Mouse (Mus musculus) heart, postnatal 14 days (tissue): ENCODE results near the gene Trim5. TPM values are rescaled to one million over a fixed set of nuclear protein-coding genes. Genes with fewer than 3 reads are reported as not detected.
"Not testable (repeated sequence)": the region's sequence is repeated elsewhere in the genome, so short reads cannot be mapped to it uniquely, and the experiment has no call there.

Experiments used
- DNase-seq, 2 experiments: peaks; one replicate each; pipeline ENCODE4 v3.0.0; 2021 to 2022
- intact Hi-C: fragments of 180-260 bp; cut with DNase I; formaldehyde crosslinking; loops from one replicate; pipeline ENCODE4 v1.15.1; 2025
- long read RNA-seq, 2 experiments: library from polyadenylated mRNA; stranded (forward); transcript quantifications; one replicate each; pipeline ENCODE4 v2.0.0; 2021
- total RNA-seq, 2 experiments: library from RNA; stranded (reverse); gene quantifications; 2 replicates each; pipeline ENCODE4 v1.2.3; 2021

The Trim5 gene
- 1 to 10 TPM; 2.6 to 2.9 TPM for total RNA-seq
- long read RNA-seq, experiment 1, partial matches to known transcripts, result 0 of 3 reads
- long read RNA-seq, experiment 1, other reads (novel, unspliced or antisense), result 2 of 3 reads
- long read RNA-seq, experiment 2, partial matches to known transcripts, result 0 of 3 reads
- long read RNA-seq, experiment 2, other reads (novel, unspliced or antisense), result 3 of 3 reads

GRCm38 (mm10) chr7:104287576-104288443, at the start of gene Trim5:
Gene Trim5, minus strand, starts transcription at chr7:104288094.
- DNase-seq, intact Hi-C loops: not testable (repeated sequence)

DNA sequence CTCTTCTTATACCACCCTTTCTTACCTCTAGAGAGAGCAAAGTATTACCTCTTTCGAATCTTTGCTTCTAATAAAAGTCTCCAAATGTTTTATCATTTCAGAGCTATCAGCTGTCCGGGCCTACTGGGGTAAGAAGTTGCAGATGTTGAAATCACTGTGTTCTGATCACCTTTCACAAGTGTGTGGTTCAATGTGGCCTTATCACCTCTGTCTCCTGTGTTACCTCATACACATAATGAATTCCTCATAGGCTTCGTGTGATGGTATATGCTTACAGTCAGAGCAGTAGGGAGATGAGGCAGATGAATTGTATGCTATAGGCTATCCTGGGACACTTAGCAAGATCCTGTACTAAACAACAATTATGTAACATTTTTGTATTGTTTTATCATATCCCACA, 47.7 kb upstream of the Trim5 start:
- intact Hi-C loops, DNase-seq: not testable (repeated sequence)

DNA sequence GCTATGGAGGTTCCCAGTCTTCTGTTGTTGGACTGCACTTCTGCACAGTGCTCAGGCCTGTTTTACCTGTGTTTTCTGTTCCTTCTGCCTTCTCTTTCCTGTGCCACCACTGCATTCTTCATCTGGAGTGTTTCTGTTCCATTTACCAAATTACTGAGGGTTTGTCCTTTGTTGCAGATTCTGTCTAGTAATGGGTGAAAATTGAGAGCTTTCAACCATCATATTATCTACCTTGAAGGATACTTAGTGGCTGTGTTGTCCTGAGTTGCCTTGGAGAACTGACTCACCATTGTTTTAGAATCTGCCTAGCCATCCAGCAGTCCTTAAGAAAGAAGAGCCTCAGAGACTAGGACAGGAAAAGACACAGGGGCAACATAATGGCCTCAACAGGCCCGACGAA, 41.3 kb upstream of the Trim5 start, which contains the start of gene Trim34b:
TSS of gene Trim34b (plus strand) at position 301 of the 400 bp plus-strand sequence.
- intact Hi-C loops, result loop anchor here (10.0 kb wide), 1 partner anchor 104 kb away; no protein-coding TSS in a partner anchor
- DNase-seq, result not testable (repeated sequence)

- intact Hi-C loops, result loop anchor here (10.0 kb wide), 1 partner anchor 97 kb away; no protein-coding TSS in a partner anchor
- DNase-seq, result no peak
Observed at GRCm38 (mm10) chr7:104322028-104322427, 34.1 kb upstream of the Trim5 start.

DNA sequence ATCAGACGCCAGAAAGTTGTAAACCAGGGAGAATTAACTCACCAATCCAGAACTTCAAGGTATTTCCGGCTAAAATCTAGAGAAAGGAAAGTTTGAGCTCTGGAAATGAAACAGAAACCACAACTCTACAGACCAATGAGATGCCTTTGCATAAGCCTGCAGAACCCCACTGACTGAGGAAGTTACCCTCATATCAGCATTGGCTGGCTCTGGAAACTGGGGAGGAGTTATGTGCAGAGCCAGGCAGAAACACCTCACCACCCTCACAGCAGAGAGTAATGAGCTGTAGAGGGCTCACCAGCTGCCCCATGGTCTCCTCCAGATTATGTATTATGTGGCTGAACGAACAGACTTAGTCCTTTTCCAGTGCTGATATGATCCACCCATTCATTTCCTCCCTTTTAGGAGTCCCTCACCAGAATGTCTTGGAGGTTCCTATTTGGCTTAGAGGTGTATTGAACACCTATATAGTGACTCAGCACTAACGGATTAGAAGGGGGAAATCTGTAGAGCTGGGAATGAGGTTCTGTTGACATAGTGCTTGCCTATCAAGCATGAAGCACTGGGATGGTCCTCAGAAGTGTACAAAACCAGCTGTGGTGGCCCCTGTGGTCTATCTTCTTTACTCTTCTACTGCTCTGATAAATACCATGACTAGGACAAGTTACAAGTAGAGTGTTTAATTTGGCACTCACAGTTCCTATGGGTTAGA, 27.6 kb upstream of the Trim5 start, which contains the start of gene Trim12a:
TSS of gene Trim12a (minus strand) at position 98 of the 712 bp plus-strand sequence.
- intact Hi-C loops, DNase-seq: not testable (repeated sequence)

DNA sequence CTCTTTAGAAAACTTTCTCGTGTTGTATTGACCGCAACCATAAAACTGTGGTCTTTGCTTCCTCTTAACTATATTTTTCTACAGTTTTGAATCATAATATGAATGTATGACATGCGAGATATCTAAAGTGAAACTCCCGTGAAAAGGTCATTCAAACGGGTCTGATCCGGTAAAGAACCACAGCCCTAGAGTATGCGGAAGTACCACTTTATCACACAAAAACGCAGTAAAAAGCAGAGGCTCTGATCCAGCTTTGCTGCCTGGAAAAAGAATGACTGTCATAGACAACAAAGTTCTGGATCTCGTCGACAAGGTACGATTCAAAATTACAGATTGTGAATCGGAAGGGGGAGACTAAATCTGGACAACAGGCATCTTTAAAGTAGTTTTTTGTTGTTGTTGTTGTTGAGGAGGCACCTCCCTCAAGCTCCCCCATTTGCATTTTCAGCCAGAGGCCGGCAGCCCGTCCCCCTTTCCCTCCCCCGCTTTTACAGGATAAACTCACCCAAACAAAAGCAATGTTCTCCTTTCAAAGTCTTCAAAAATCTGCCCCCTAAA, 27.0 kb upstream of the Trim5 start:
- DNase-seq, result peak; percentile 5 to 12

DNA sequence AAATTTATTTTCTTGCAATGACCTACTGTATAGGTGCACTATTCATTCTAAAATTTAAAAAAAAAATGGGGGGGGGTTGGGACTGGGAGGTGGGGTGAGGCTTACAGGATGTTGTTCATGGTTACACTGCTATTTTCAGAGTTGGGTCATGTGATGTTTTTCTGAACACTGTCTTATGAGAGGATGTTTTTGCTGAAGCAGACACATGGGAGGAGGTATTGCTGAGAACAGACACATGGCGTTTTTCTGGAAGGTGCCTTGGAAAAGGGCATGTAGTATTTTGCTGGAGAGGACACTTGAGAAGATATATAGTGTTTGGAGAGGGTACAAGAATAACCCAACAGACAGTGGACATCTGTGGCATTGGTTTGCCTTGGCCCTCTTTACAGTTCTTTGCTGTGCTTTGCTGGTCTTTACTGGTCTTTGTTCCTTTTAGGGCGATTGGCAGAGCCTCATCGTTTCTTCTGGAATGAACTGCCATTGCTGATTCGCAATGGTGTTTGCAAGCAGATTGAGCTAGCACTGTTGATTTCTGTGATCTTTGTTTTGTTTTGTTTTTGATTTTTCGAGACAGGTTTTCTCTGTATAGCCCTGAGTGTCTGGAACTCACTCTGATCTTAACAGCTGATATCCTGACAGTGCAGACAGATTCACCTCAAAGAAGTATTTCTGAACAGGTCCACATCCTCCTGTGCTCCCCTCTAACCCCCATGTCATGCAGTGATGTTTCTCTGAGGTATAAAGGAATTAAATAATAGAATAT, 3.9 kb upstream of the Trim5 start:
- DNase-seq, result no peak

More for the DNA sequence above, 27.0 kb upstream of the Trim5 start:
- intact Hi-C loops, result no loop called here

DNA sequence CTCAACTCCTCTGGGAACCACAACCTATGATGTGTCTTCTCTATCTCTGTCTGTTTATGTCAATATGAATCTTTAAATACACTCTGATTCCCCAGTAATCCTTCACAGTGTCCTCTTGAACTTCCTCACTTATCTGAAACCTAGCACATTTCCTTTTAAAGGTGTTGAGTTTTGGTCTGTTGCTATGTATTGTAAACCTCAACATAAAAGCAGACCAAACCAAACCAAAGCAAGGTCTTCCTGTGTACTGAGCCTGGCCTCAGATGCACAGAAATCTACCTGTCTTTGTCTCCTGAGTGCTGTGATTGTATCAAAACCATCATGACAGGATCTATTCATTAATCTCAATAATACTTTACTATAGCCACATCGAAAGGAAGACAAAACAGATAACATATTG, 2.7 kb upstream of the Trim5 start:
- no peak for DNase-seq
- intact Hi-C loops, result no loop called here

More for the DNA sequence above, 3.9 kb upstream of the Trim5 start:
- intact Hi-C loops, result no loop called here

DNA sequence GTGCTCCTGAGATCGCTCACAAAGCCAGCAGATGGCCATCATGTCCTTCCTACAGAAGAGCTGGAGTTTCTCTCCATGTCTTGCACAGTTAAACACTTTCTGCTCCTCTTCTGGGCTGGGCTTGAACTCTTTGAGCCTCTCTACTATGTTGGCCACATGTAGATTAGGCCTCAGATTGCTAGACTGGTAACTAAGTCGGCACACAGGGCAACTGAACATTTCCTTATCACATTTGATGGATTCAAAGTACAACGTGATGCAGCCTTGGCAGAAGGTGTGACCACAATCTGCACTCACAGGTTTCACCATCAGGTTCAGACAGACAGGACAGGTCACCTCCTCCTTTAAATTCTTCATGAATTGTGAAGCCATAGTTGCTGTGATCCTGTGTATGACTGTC, 8.5 kb downstream of the Trim5 start:
- DNase-seq, intact Hi-C loops: not testable (repeated sequence)

DNA sequence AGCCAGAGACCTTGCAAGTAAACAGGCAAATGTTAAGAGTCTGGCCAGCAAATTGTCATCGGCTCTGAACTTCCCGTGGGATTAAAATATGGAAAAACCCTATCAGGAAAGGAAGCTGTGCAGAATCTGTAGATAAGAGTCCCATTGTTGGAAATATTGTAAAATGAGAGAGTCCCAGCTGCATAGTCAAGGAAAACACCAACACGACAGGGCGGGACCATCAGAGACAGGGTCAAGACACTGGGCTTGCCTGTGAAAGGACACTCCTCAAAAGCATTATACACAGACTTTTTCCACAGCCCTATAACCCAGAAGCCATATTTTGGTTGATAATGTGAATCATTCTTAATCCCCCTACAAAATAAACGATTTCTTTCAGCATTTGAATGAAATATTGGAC, 22.6 kb downstream of the Trim5 start:
- intact Hi-C loops, DNase-seq: not testable (repeated sequence)

GRCm38 (mm10) chr7:104260380-104260779, 27.5 kb downstream of the Trim5 start:
- intact Hi-C loops, DNase-seq: not testable (repeated sequence)

DNA sequence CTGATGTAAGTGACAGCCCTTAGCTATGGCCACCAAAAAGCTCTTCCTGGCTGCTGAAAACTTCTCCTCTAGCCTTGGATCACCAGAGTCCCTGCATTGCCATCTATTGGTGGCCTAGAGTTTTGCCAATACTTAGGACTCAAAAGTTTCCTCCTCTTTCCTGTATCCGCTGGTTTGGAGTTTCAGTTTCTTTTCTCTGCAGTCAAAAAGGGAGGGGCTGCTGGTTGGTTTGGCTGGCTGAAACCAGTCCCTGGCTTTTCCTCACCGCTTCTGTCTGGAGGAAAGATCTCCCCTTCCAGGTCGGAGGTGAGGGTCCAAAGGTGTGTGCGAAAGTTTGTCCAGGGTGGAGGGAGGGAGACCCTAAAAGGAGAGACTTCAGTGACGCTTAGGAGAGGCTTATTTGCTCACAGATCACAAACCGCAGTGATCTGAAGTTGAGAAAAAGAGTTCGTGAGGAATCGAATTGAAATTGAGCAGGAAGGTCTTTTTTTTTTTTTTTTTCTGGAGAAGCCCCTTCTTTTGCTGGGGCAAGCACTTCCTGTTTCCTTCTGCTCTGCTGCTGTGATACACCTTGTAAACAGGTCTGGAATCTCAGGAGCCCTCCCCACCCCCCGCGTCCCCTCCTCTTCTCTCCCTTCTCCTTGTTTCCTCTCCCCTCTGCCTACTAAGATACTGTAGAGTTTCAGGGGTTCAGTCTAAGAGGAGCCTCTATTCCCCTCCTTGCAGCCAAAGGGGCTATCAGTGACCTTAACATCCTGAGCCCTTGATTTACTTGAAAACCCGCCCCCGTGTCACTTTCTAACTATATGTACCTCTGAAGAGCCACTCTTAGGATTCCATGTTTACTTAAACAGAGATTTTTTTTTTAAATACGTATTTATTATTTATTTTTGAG, 43.4 kb downstream of the Trim5 start, which contains the start of gene Trim34a:
TSS of gene Trim34a (plus strand) at position 171 of the 895 bp plus-strand sequence.
- intact Hi-C loops, result no loop called here
- DNase-seq, result peak; percentile 39 to 60

DNA sequence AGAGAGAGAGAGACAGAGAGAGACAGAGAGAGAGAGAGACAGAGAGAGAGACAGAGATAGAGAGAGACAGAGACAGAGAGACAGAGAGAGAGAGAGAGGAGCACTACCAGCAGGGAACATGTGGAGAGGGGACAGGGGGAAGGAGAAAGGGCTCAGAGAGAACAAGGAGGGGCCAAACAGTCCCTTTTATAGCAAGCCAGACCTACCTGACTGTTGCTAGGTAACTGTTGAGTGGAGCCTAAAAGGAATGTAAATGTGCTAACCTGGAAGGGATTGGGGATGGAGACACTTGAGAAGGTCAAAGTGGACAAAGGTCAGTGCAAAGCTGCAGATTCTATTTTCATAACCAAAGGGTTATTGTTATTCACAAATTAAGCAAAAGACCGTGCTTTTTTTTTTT, 44.3 kb downstream of the Trim5 start:
- no peak for DNase-seq
- intact Hi-C loops, result no loop called here

GRCm38 (mm10) chr7:104240857-104241256, 47.0 kb downstream of the Trim5 start:
- intact Hi-C loops, result no loop called here
- no peak for DNase-seq

GRCm38 (mm10) chr7:104231203-104231602, 56.7 kb downstream of the Trim5 start:
- intact Hi-C loops, result loop anchor here (1.0 kb wide), 1 partner anchor 31 kb away; no protein-coding TSS in a partner anchor
- DNase-seq, result peak; percentile 25 to 43

DNA sequence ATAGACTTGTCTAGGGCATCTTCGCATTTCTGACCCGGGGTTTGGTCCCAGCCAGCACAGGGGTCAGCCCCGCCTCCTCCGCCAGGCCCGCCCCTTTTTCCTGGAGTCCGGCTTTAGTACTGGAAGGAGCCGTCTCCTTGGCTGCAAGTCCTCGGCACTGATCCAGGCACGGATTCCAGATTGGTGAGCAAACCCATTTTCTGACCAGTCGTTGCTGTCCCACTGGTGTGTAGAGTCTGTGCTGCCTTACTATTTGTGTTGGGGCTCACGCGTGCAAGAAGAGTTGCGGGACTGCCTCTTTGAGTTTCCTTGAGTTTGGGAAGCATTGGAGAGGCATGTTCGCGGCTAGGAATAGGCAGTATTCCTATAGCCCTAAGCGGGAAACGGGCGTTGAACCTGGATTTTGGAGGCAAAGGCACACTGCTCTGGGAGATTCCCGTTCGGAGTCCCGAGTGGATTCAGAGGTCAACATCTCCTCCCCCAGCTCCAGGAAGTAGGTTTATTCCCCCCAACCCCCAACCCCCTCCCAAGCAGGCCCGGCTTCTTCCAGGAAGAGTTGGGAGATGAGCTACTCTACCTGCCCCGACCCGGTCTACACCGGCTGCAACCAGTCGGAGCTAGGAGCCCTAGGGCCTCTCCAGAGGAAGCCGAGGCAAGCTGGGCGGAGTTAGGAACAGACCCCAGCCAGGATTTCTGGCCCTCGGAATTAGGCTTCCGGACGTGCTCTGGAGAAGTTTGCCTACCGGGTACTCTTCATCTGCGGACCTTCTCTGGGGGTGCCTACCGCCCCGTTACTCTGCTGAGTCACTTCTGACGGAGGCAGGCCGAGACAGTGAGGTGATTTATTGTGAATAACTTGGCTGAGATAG, 69.0 kb downstream of the Trim5 start, which contains the start of gene Trim6:
TSS of gene Trim6 (plus strand) at position 93 of the 869 bp plus-strand sequence.
- intact Hi-C loops, result no loop called here
- DNase-seq, result peak; percentile 81 to 86

DNA sequence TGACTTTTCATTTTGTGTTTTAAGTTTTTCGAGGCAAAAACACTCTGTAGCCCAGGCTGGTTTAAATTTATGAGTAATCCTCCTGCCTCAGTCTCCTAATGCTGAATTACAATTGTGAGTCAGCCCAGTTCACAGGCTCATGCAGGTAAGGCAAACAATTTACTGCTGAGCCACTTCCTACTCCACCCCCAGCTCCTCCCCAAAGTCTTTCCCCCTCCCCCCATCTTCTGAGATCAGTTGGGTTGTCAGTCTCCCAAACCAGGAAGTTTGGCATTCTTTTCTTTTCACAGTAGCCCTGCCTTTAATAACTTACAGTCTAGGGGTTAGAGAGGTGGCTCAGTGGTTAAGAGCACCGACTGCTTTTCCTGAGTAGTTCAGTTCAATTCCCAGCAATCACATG, 70.0 kb downstream of the Trim5 start:
- no peak for DNase-seq
- intact Hi-C loops, result no loop called here
